Mouse (Mus musculus) liver, postnatal 0 days (tissue): ENCODE results near the gene Gys1.

Source experiments
- CTCF ChIP-seq: sonication (generic); IDR thresholded peaks from 2 replicates; pipeline ENCODE4 v1.5.1; 2016; ENCODE audit warnings: antibody characterized with exemption, low read depth
- EP300 ChIP-seq: IDR thresholded peaks from 2 replicates; pipeline ENCODE4 v1.6.1; 2016; ENCODE audit warnings: antibody characterized with exemption, low read depth, mild to moderate bottlenecking

- TF ChIP-seq CTCF = no peak
- no peak for TF ChIP-seq EP300
Measured at GRCm38 (mm10) chr7:45462325-45462724, 27.7 kb downstream of the Gys1 start.
